Mouse (Mus musculus): ENCODE data around the gene Smyd3. TPM values are rescaled to one million over a fixed set of nuclear protein-coding genes. Genes with fewer than 3 reads are reported as not detected.
"Not testable (repeated sequence)": the region's sequence is repeated elsewhere in the genome, so short reads cannot be mapped to it uniquely, and the experiment has no call there.

Gene Smyd3
- polyA plus RNA-seq, 1 experiment from 2014 or later: 18.9 TPM

- Histone ChIP-seq H3K27ac (ENCODE audit: low read length) (no peak overlapping the region), H3K4me2 (ENCODE audit: low read depth, low read length) (no peak overlapping the region), H3K27me3 (ENCODE audit: control insufficient read depth, insufficient read depth, low read length) (no peaks in the 10 kb centered on the region), H3K9ac (ENCODE audit: low read length) (no peak overlapping the region), H3K4me1 (ENCODE audit: control insufficient read depth, insufficient read depth, low read length) (no peaks in the 10 kb centered on the region), H3K36me3 (ENCODE audit: control insufficient read depth, insufficient read depth, low read length) (no peaks in the 10 kb centered on the region), H3K9me3 (replicated peaks; ENCODE audit: control insufficient read depth, low read length) (no peaks in the 10 kb centered on the region), H3K4me3 (replicated peaks; ENCODE audit: low read length) (no peak overlapping the region)
- 87% methylated on average over 9 of the region's 9 CpGs for WGBS
- no peak for ATAC-seq (ENCODE audit: insufficient read depth, low FRiP score)
Observed at GRCm38 (mm10) chr1:179326262-179326964, 191.4 kb downstream of the Smyd3 start.

DNA sequence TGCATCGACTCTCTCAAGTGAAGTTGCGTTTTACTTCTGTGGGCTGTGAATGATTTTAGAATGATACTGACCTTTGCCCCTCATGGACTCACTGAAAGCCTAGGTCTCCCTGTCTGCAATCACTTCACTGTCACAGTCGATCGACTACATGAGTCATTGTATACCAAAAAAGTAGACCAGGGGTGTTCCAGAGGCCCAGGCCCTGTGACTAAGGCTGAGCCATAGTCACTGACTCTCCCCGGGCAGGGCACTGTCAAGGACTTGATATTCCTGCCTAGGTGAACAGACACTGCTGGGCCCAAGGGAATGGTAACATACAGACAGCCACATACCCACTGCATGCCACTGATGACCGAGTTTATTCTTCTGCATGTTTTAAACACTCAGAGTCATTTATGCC lies 193.6 kb downstream of the Smyd3 start:
- WGBS: 73% methylated on average over 6 of the region's 6 CpGs
- Histone ChIP-seq H3K9me3 (replicated peaks; ENCODE audit: control insufficient read depth, low read length) (no peaks in the 10 kb centered on the region), H3K4me3 (replicated peaks; ENCODE audit: low read length) (no peak overlapping the region), H3K27ac (ENCODE audit: low read length) (no peak overlapping the region), H3K4me1 (ENCODE audit: control insufficient read depth, insufficient read depth, low read length) (no peaks in the 10 kb centered on the region), H3K27me3 (ENCODE audit: control insufficient read depth, insufficient read depth, low read length) (no peaks in the 10 kb centered on the region), H3K4me2 (ENCODE audit: low read depth, low read length) (no peak overlapping the region), H3K9ac (ENCODE audit: low read length) (no peak overlapping the region), H3K36me3 (ENCODE audit: control insufficient read depth, insufficient read depth, low read length) (no peaks in the 10 kb centered on the region)
- ATAC-seq (ENCODE audit: insufficient read depth, low FRiP score): no peak

DNA sequence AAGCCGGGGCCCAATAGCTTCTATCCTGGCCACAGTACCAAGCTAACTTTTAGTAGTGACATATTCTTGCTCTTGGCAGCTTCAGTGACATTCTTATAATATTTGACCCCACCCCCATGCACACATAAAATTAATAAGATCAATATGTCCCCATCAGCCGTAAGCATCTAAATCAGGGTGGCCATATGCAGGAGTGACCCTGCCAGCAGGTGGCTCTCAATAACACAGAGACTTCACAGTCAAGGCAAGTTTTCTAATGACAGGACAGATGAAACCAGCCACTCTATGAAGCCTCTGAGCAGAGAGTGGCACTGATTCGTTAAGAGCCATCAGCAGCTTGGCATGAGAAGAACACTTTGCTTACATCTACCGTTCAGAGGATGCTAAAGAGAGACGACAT lies 204.2 kb downstream of the Smyd3 start:
- Histone ChIP-seq H3K27ac (ENCODE audit: low read length) (no peak overlapping the region), H3K4me1 (ENCODE audit: control insufficient read depth, insufficient read depth, low read length) (peaks cover 4% of the 10 kb centered on the region; the same call in 1 of the 2 replicates), H3K27me3 (ENCODE audit: control insufficient read depth, insufficient read depth, low read length) (no peaks in the 10 kb centered on the region), H3K4me2 (ENCODE audit: low read depth, low read length) (no peak overlapping the region), H3K9me3 (replicated peaks; ENCODE audit: control insufficient read depth, low read length) (no peaks in the 10 kb centered on the region), H3K4me3 (replicated peaks; ENCODE audit: low read length) (no peak overlapping the region), H3K9ac (ENCODE audit: low read length) (no peak overlapping the region), H3K36me3 (ENCODE audit: control insufficient read depth, insufficient read depth, low read length) (no peaks in the 10 kb centered on the region)
- ATAC-seq (ENCODE audit: insufficient read depth, low FRiP score): no peak
- WGBS: 76% methylated on average over 5 of the region's 5 CpGs

DNA sequence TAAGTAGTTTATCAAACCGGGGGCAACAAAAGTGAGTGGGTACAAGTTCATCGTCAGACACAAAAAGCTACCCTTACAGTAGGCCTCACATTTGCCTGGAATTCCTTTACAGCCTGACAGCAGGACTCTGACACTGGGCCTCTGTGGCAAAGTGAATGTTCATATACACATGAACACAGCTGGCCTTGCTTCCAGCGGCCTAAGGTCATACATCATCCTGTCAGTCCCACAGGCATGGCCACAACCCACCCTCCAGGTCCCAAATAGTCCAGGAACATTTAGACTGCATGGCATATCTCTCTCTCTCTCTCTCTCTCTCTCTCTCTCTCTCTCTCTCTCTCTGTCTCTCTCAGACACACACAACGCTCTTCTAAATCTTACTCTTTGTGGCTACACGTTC lies 208.4 kb downstream of the Smyd3 start:
- no peak for ATAC-seq (ENCODE audit: insufficient read depth, low FRiP score)
- H3K4me2 ChIP-seq (ENCODE audit: low read depth, low read length): no peak overlapping the region
- H3K27ac ChIP-seq (ENCODE audit: low read length): no peak overlapping the region
- H3K4me1 ChIP-seq (ENCODE audit: control insufficient read depth, insufficient read depth, low read length): peaks cover 4% of the 10 kb centered on the region; the same call in 1 of the 2 replicates
- no peak overlapping the region for H3K4me3 ChIP-seq (replicated peaks; ENCODE audit: low read length)
- no peaks in the 10 kb centered on the region for H3K27me3 ChIP-seq (ENCODE audit: control insufficient read depth, insufficient read depth, low read length)
- no peaks in the 10 kb centered on the region for H3K36me3 ChIP-seq (ENCODE audit: control insufficient read depth, insufficient read depth, low read length)
- H3K9ac ChIP-seq (ENCODE audit: low read length): no peak overlapping the region
- H3K9me3 ChIP-seq (replicated peaks; ENCODE audit: control insufficient read depth, low read length): no peaks in the 10 kb centered on the region
- WGBS: 34% methylated on average over 5 of the region's 5 CpGs

DNA sequence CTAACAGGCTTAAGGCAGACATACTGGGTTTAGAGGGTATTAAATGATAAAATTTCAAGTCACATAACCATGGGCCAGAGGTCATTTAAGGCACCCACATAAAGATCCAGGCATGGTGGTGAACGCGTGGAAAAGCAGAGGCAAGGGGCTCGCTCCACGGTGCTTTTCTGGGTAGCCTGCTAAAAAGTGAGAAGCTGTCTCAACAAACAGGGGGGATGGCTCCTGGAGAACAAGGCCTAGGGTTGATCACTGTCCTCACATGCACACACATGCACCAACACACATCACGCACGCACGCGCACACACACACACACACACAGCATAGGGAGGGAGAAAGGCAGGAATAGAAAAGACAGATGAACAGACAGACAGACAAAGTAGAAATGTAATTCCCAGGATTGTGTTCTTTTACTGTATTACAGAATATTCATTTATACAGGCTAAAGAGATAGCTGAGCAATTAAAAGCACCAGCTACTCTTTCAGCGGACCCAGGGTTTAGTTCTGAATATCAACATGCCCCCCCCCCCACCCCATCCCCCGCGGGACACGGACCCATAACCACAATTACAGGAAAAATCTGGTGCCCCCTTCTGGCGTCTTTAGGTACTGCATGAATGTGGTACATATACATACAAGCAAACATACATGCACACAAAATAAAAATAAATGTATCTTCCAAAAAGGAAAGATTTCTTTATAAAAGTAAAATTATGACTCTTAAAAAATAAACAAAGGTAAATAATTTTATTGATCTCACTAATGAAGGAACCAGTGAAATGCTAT lies 215.2 kb downstream of the Smyd3 start:
- Histone ChIP-seq H3K4me3 (replicated peaks; ENCODE audit: low read length) (no peak overlapping the region), H3K27me3 (ENCODE audit: control insufficient read depth, insufficient read depth, low read length) (no peaks in the 10 kb centered on the region), H3K4me1 (ENCODE audit: control insufficient read depth, insufficient read depth, low read length) (no peaks in the 10 kb centered on the region), H3K9ac (ENCODE audit: low read length) (no peak overlapping the region), H3K4me2 (ENCODE audit: low read depth, low read length) (no peak overlapping the region), H3K27ac (ENCODE audit: low read length) (no peak overlapping the region), H3K36me3 (ENCODE audit: control insufficient read depth, insufficient read depth, low read length) (no peaks in the 10 kb centered on the region), H3K9me3 (replicated peaks; ENCODE audit: control insufficient read depth, low read length) (no peaks in the 10 kb centered on the region)
- ATAC-seq (ENCODE audit: insufficient read depth, low FRiP score): no peak
- 85% methylated on average over 13 of the region's 13 CpGs for WGBS

- no peak for ATAC-seq (ENCODE audit: insufficient read depth, low FRiP score)
- no peak overlapping the region for H3K4me2 ChIP-seq (ENCODE audit: low read depth, low read length)
- peaks cover 1% of the 10 kb centered on the region; the same call in 1 of the 2 replicates for H3K9me3 ChIP-seq (replicated peaks; ENCODE audit: control insufficient read depth, low read length)
- H3K36me3 ChIP-seq (ENCODE audit: control insufficient read depth, insufficient read depth, low read length): no peaks in the 10 kb centered on the region
- no peak overlapping the region for H3K4me3 ChIP-seq (replicated peaks; ENCODE audit: low read length)
- no peak overlapping the region for H3K9ac ChIP-seq (ENCODE audit: low read length)
- 53% methylated on average over 6 of the region's 6 CpGs for WGBS
- no peaks in the 10 kb centered on the region for H3K27me3 ChIP-seq (ENCODE audit: control insufficient read depth, insufficient read depth, low read length)
- no peaks in the 10 kb centered on the region for H3K4me1 ChIP-seq (ENCODE audit: control insufficient read depth, insufficient read depth, low read length)
- H3K27ac ChIP-seq (ENCODE audit: low read length): no peak overlapping the region
Observed at GRCm38 (mm10) chr1:179295626-179296025, 222.2 kb downstream of the Smyd3 start.

DNA sequence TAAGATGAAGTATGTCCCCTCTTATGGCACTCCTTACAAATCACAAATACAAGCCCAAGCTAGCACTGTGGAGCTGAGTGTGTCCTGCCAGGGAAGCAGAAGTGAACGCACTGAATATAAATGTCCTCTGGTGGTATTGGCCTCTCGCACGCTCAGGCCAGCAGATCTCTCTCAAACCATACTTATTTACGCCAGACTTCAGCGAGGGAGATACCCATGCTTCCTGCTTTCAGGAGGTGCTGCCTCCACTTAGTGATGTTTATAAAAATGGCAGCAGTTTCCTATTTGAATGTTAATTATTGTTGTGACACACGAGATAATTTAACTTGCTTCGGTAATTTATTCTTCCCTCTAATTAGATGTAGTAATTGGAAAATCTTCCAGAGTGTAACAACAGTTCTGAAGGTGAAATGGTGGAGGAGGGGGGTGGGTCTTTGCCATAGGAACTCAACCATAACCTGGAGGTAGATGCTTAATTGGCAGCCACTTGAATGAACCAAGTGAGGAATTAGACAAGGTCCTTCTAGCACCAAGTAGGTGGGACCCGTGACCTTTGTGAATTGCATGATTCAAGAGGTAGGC lies 224.0 kb downstream of the Smyd3 start:
- no peak overlapping the region for H3K9ac ChIP-seq (ENCODE audit: low read length)
- H3K4me1 ChIP-seq (ENCODE audit: control insufficient read depth, insufficient read depth, low read length): no peaks in the 10 kb centered on the region
- H3K4me2 ChIP-seq (ENCODE audit: low read depth, low read length): no peak overlapping the region
- no peak for ATAC-seq (ENCODE audit: insufficient read depth, low FRiP score)
- no peak overlapping the region for H3K27ac ChIP-seq (ENCODE audit: low read length)
- 84% methylated on average over 8 of the region's 8 CpGs for WGBS
- H3K4me3 ChIP-seq (replicated peaks; ENCODE audit: low read length): no peak overlapping the region
- H3K36me3 ChIP-seq (ENCODE audit: control insufficient read depth, insufficient read depth, low read length): no peaks in the 10 kb centered on the region
- peaks cover 5% of the 10 kb centered on the region; the same call in 1 of the 2 replicates for H3K9me3 ChIP-seq (replicated peaks; ENCODE audit: control insufficient read depth, low read length)
- H3K27me3 ChIP-seq (ENCODE audit: control insufficient read depth, insufficient read depth, low read length): no peaks in the 10 kb centered on the region

GRCm38 (mm10) chr1:179290181-179290580 lies 227.7 kb downstream of the Smyd3 start:
- not testable (repeated sequence) for H3K4me3 ChIP-seq (replicated peaks; ENCODE audit: low read length); ATAC-seq (ENCODE audit: insufficient read depth, low FRiP score); H3K27me3 ChIP-seq (ENCODE audit: control insufficient read depth, insufficient read depth, low read length); H3K36me3 ChIP-seq (ENCODE audit: control insufficient read depth, insufficient read depth, low read length); H3K27ac ChIP-seq (ENCODE audit: low read length); H3K4me1 ChIP-seq (ENCODE audit: control insufficient read depth, insufficient read depth, low read length); H3K4me2 ChIP-seq (ENCODE audit: low read depth, low read length); H3K9ac ChIP-seq (ENCODE audit: low read length); H3K9me3 ChIP-seq (replicated peaks; ENCODE audit: control insufficient read depth, low read length)
- WGBS: 77% methylated on average over 6 of the region's 6 CpGs

DNA sequence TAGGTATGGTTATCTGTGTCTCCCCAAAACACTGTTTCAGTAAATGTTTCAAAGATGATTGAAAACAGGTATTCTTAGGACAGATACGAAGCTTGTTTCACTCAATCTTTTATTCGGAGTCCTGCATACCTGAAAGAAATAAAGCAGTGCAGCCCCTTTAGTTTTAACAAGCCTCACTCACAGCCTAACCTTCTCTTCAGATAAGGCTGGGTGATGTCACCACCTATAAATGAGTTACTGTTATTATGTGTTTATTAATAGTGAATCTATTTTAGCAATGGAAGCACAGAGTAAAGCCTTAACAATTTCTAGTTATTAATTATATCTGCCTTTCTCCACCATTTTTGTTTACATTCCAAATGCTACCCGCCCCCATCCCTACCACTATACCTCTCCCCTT lies 228.1 kb downstream of the Smyd3 start:
- Histone ChIP-seq H3K9ac (ENCODE audit: low read length) (no peak overlapping the region), H3K27ac (ENCODE audit: low read length) (no peak overlapping the region), H3K4me1 (ENCODE audit: control insufficient read depth, insufficient read depth, low read length) (no peaks in the 10 kb centered on the region), H3K27me3 (ENCODE audit: control insufficient read depth, insufficient read depth, low read length) (no peaks in the 10 kb centered on the region), H3K4me2 (ENCODE audit: low read depth, low read length) (no peak overlapping the region), H3K9me3 (replicated peaks; ENCODE audit: control insufficient read depth, low read length) (peaks cover 5% of the 10 kb centered on the region; the same call in 1 of the 2 replicates), H3K4me3 (replicated peaks; ENCODE audit: low read length) (no peak overlapping the region), H3K36me3 (ENCODE audit: control insufficient read depth, insufficient read depth, low read length) (no peaks in the 10 kb centered on the region)
- 76% methylated on average over 3 of the region's 3 CpGs for WGBS
- no peak for ATAC-seq (ENCODE audit: insufficient read depth, low FRiP score)

Data from stomach, embryonic 16.5 days (tissue).